Mouse (Mus musculus) embryonic facial prominence, embryonic 11.5 days (tissue): Measurements from ENCODE around the gene Rere. TPM values are rescaled to one million over a fixed set of nuclear protein-coding genes. Genes with fewer than 3 reads are reported as not detected.

ENCODE experiments used
- ATAC-seq: fragments of 200-750 bp; cut with Nextera tagmentation; replicated peaks from 2 replicates; pipeline ENCODE4 v1.8.0; 2017; ENCODE audit warnings: low read depth; ENCODE audit not compliant: insufficient number of reproducible peaks, low FRiP score, low TSS enrichment
- DNase-seq: peaks from one replicate; pipeline ENCODE4 v3.0.0-alpha.2; 2015; ENCODE audit warnings: low spot score
- H3K27ac ChIP-seq: fragments of 300-500 bp; sonication (generic); replicated peaks from 2 replicates; pipeline ENCODE4 v1.5.1; 2014; ENCODE audit warnings: mild to moderate bottlenecking, low read depth, low read length, control low read depth
- H3K27me3 ChIP-seq: fragments of 300-500 bp; sonication (generic); 2 replicates; pipeline ENCODE4 v1.6.1; 2014; ENCODE audit warnings: mild to moderate bottlenecking, low read length, moderate library complexity, mixed read lengths; ENCODE audit not compliant: control insufficient read depth, insufficient read depth
- H3K36me3 ChIP-seq: fragments of 300-500 bp; sonication (generic); replicated peaks from 2 replicates; pipeline ENCODE4 v1.6.1; 2014; ENCODE audit warnings: low read depth, mild to moderate bottlenecking, low read length, moderate library complexity, mixed read lengths; ENCODE audit not compliant: control insufficient read depth, insufficient read depth
- H3K4me1 ChIP-seq: fragments of 300-500 bp; sonication (generic); 2 replicates; pipeline ENCODE4 v1.6.1; 2014; ENCODE audit warnings: low read length, mixed read lengths; ENCODE audit not compliant: control insufficient read depth, insufficient read depth
- H3K4me2 ChIP-seq: fragments of 300-500 bp; sonication (generic); 2 replicates; pipeline ENCODE4 v1.6.1; 2014; ENCODE audit warnings: low read depth, mild to moderate bottlenecking, control low read depth, low read length, moderate library complexity
- H3K4me3 ChIP-seq: fragments of 300-500 bp; sonication (generic); 2 replicates; pipeline ENCODE4 v1.5.1; 2014; ENCODE audit warnings: low read depth, low read length, control low read depth
- H3K9ac ChIP-seq: fragments of 300-500 bp; sonication (generic); replicated peaks from 2 replicates; pipeline ENCODE4 v1.6.1; 2014; ENCODE audit warnings: mild to moderate bottlenecking, control low read depth, low read length
- H3K9me3 ChIP-seq: fragments of 300-500 bp; sonication (generic); replicated peaks from 2 replicates; pipeline ENCODE4 v1.6.1; 2016; ENCODE audit warnings: mild to moderate bottlenecking, low read length, inconsistent platforms, mixed read lengths; ENCODE audit not compliant: control insufficient read depth
- WGBS: fragments of 180-500 bp; shearing (Covaris S2); extraction: QIAGEN DNeasy Blood & Tissue Kit; methylation state at CpG from one replicate; pipeline ENCODE4 v1.1.7; 2014; 5-methylcytosine and 5-hydroxymethylcytosine counted together
- polyA plus RNA-seq: library from polyadenylated mRNA; unstranded; fragments of >200 nt; fragmentation: Nextera tagmentation; extraction: Ambion mirVana; gene quantifications from 2 replicates; pipeline ENCODE4 v1.2.1, GENCODE M21; 2014

The Rere gene
- polyA plus RNA-seq, 1 experiment from 2014 or later = 22.9 TPM

DNA sequence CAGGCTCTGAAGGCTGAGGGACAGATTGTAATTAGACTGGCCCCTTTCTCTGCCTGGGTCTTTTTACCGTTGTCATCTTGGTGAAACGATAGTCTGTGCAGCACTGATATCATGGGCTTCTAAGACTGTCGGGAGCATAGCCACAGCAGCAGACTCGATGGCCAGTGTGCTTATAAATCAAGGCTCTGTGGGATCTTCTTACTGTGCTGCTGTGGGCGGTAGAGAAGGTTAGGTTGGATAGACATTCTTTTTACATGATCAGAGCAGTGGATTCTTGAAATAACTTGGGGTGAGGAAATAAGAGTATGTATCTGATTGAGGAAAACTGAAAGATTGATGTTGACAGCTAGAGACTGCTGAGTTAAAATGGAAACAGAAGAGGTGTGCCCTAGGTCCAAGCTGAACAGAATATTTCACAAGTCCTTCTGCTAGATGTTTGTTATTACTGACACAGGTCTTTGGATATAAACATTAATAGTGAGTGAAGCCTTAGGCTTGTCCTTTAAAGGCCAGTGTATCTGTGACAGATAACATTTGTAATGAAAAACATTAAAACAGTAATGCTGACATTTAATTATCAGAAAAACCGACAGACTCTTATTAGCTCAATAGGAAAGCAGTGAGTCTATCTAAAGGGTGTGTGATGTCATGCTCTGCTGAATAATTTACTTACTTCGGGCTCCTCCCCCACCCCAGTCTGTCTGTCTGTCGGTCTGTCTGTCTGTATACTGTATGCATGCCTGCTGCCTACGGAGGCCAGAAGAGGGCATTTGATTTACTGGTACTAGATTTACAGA lies 93.4 kb downstream of the Rere start:
- H3K9ac ChIP-seq = no peak overlapping the region
- no peaks in the 10 kb centered on the region for H3K36me3 ChIP-seq
- peaks cover 5% of the 10 kb centered on the region for H3K4me1 ChIP-seq
- ATAC-seq (no peak), DNase-seq (no peak)
- no peak overlapping the region; the same call in 1 of the 2 replicates for H3K4me2 ChIP-seq
- H3K27me3 ChIP-seq = no peaks in the 10 kb centered on the region
- no peak overlapping the region for H3K4me3 ChIP-seq
- no peaks in the 10 kb centered on the region for H3K9me3 ChIP-seq
- no peak overlapping the region for H3K27ac ChIP-seq
- WGBS = 43% methylated on average over 9 of the region's 9 CpGs

DNA sequence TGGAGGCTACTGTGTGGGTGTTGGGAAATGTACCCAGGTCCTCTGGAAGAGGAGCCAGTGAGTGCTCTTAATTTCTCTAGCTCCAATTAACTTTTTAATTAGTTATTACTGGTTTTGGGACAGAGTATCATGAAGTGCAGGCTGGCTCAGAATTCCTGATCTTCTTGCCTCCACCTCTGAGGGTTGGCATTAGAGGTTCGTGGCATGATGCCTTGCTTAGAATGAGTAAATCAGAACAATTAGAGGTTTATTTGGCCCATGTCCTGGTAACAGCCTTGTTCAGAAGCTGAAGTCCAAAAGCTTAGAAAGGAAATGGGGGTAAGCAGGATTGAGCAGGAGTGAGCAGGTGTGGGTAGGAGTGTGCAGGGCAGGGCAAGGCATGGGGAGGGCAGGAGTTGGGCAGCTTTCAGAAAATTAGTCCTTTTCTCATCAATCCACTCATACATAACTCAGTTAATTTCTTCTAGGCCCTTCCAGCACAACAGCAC lies 94.0 kb downstream of the Rere start:
- no peak for DNase-seq
- Histone ChIP-seq H3K27me3 (no peaks in the 10 kb centered on the region), H3K4me1 (peaks cover 5% of the 10 kb centered on the region), H3K9me3 (no peaks in the 10 kb centered on the region), H3K36me3 (no peaks in the 10 kb centered on the region), H3K27ac (no peak overlapping the region), H3K9ac (no peak overlapping the region), H3K4me2 (no peak overlapping the region), H3K4me3 (no peak overlapping the region)
- 83% methylated on average over 1 of the region's 1 CpGs for WGBS
- no peak for ATAC-seq

- H3K27me3 ChIP-seq = no peaks in the 10 kb centered on the region
- no peak overlapping the region for H3K9ac ChIP-seq
- no peaks in the 10 kb centered on the region for H3K9me3 ChIP-seq
- H3K36me3 ChIP-seq = no peaks in the 10 kb centered on the region
- DNase-seq (no peak), ATAC-seq (no peak)
- no peak overlapping the region for H3K4me3 ChIP-seq
- H3K27ac ChIP-seq = no peak overlapping the region
- no peak overlapping the region for H3K4me2 ChIP-seq
- H3K4me1 ChIP-seq = peaks cover 3% of the 10 kb centered on the region; the same call in 1 of the 2 replicates
- 80% methylated on average over 6 of the region's 6 CpGs for WGBS
These were observed 97.9 kb downstream of the Rere start for GRCm38 (mm10) chr4:150379313-150379712.

- Histone ChIP-seq H3K4me2 (no peak overlapping the region), H3K4me3 (no peak overlapping the region), H3K27me3 (no peaks in the 10 kb centered on the region), H3K9me3 (no peaks in the 10 kb centered on the region), H3K36me3 (no peaks in the 10 kb centered on the region), H3K4me1 (0 out of 2 replicates have a peak, but pooled peaks cover under 1% of the 10 kb centered on the region), H3K27ac (no peak overlapping the region), H3K9ac (no peak overlapping the region)
- 60% methylated on average over 2 of the region's 2 CpGs for WGBS
- ATAC-seq (no peak; the same call in 1 of the 2 replicates), DNase-seq (no peak)
These were observed 98.3 kb downstream of the Rere start for GRCm38 (mm10) chr4:150379772-150380171.

- H3K9me3 ChIP-seq = no peaks in the 10 kb centered on the region
- no peak for DNase-seq
- H3K27me3 ChIP-seq = no peaks in the 10 kb centered on the region
- no peak overlapping the region for H3K4me3 ChIP-seq
- H3K4me2 ChIP-seq = no peak overlapping the region
- no peak for ATAC-seq
- H3K4me1 ChIP-seq = no peaks in the 10 kb centered on the region
- no peak overlapping the region for H3K9ac ChIP-seq
- WGBS = 79% methylated on average over 5 of the region's 5 CpGs
- no peaks in the 10 kb centered on the region for H3K36me3 ChIP-seq
- H3K27ac ChIP-seq = no peak overlapping the region
These were observed 98.8 kb downstream of the Rere start for GRCm38 (mm10) chr4:150380273-150380672.

DNA sequence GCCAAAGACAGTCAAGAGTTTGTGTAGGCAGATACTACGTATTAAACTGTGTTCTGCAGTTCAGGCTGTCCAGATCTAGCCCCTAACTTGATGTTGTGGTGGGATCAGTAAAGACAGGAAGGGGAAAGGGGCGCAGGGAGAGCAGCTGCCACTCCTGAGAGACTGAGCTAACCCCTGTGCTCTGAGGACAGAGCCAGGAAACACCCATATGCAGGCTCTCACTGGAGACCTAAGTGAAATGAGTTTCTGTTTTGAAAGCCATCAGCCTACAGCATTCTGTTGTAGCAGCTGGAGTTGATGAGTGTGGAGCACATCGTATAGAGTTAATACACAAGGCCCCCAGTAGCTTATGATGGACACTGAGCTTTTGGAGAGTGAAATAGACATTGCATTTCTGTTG lies 101.1 kb downstream of the Rere start:
- 81% methylated on average over 3 of the region's 3 CpGs for WGBS
- no peak for ATAC-seq
- H3K27ac ChIP-seq = no peak overlapping the region

DNA sequence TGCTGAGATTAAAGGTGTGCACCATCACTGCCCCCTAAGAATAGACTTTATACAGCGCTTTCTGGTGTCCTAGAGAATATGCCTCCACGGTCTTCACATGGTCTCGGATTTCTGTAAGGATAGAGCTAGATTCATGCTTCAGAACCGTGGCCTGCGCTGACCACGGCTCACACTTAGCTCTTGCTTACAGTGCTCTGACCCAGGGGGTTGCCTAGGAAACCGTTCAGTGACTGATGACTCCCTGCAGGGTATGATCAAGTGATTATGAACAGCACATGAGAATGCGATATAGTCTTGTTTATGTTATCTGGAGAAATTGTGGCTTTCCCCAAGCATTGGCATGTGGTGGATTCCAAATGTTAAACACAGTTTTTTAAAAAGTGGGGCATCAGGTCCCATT lies 103.0 kb downstream of the Rere start:
- no peak for DNase-seq
- Histone ChIP-seq H3K4me3 (no peak overlapping the region), H3K4me2 (no peak overlapping the region), H3K9ac (no peak overlapping the region), H3K36me3 (no peaks in the 10 kb centered on the region), H3K27ac (no peak overlapping the region), H3K27me3 (no peaks in the 10 kb centered on the region), H3K4me1 (no peaks in the 10 kb centered on the region), H3K9me3 (no peaks in the 10 kb centered on the region)
- ATAC-seq = no peak
- 58% methylated on average over 8 of the region's 8 CpGs for WGBS

More for the DNA sequence above, 101.1 kb downstream of the Rere start:
- H3K9me3 ChIP-seq = no peaks in the 10 kb centered on the region
- H3K4me3 ChIP-seq = no peak overlapping the region
- H3K36me3 ChIP-seq = no peaks in the 10 kb centered on the region
- DNase-seq = no peak
- no peaks in the 10 kb centered on the region for H3K27me3 ChIP-seq
- H3K4me1 ChIP-seq = no peaks in the 10 kb centered on the region
- H3K9ac ChIP-seq = no peak overlapping the region
- no peak overlapping the region for H3K4me2 ChIP-seq

DNA sequence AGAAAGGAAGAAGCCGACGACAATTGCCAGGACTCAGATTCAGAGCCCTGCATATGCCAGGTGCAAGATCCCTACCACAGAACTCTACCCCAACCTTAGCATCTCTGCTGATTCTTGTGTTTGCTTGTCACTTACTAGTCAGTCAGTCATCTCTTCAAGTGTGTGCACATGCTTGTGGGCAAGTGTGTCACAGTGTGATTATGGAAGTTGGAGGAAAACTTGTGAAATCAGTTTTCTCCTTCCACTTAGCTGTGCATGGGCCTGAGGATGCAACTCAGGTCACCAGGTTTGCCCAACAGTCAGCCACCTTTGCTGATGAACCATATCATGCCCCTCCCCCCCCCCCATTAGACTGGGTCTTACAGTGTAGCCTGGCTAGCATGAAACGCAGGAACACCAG lies 103.5 kb downstream of the Rere start:
- H3K27me3 ChIP-seq = no peaks in the 10 kb centered on the region
- ATAC-seq (no peak), DNase-seq (no peak)
- H3K9ac ChIP-seq = no peak overlapping the region
- no peak overlapping the region for H3K4me2 ChIP-seq
- no peaks in the 10 kb centered on the region for H3K36me3 ChIP-seq
- H3K9me3 ChIP-seq = no peaks in the 10 kb centered on the region
- H3K27ac ChIP-seq = no peak overlapping the region
- H3K4me1 ChIP-seq = no peaks in the 10 kb centered on the region
- H3K4me3 ChIP-seq = no peak overlapping the region
- WGBS = 77% methylated on average over 3 of the region's 3 CpGs
